Mouse (Mus musculus): ENCODE measurements around the gene Svep1.

Svep1 gene

DNA sequence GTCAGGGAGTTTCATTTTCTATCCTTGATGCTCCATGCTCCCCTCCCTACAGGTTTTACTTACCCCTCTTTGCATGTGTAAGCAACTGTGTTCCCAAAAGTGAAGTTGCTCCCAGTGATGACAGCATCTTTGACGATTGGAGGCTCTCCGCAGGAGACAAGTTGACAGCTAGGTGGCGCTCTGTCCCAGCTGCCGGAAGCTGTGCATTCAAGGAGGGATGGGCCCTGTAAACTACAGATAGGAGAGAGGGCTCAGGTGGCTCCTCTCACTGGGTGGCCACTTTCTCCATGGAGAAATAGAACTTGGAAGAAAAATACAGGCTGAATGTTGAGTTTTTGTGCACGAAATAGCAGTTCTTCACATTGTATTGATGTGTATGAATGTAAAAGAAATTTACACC lies 124.1 kb downstream of the Svep1 start:
- DNase-seq (ENCODE audit: low read depth), result peak; percentile 57

GRCm38 (mm10) chr4:58079631-58080030 lies 127.0 kb downstream of the Svep1 start:
- peak; percentile 77 for DNase-seq (ENCODE audit: low read depth)

- no peak for DNase-seq (ENCODE audit: low read depth)
These were observed 128.7 kb downstream of the Svep1 start for GRCm38 (mm10) chr4:58077950-58078349.

GRCm38 (mm10) chr4:58077536-58077935 lies 129.1 kb downstream of the Svep1 start:
- no peak for DNase-seq (ENCODE audit: low read depth)

DNA sequence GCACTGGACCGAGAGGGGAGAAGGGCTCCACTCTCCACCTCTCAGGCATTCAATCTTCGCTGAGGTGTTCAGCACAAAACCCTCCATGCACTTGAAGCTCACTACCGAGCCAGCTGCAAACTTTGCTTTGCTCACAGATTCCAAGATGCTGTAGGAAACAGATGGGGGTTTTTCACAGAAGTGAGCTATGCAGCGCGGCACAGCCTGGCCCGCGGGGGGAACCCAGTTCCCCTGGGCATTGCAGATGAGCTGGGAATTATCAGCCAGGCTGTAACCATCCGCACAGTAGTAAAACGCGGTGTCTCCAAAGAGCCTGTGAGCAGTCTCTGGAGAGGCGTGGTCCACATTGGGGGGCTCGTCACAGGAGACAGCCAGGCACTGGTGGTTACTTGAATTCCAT lies 133.8 kb downstream of the Svep1 start:
- no peak for DNase-seq (ENCODE audit: low read depth)

DNA sequence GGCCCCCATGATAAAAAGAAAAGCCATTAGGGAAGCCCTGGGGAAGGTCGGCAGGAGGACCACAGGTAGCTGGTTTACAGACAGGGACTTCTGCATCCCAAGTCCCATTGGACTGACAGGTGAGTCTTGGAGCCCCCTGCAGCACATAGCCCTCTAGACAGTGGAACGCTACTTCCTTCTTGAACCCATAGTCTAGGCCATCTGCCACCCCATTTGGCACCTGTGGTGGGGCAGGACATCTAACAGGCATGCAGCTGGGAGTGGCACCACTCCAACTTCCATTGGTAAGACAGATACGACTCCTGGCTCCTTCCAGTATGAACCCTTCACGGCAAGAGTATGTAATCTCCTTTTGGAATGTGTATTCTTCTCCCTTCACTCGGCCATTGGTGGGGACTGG lies 137.8 kb downstream of the Svep1 start:
- no peak for DNase-seq (ENCODE audit: low read depth)

- no peak for DNase-seq (ENCODE audit: low read depth)
These were observed 141.9 kb downstream of the Svep1 start for GRCm38 (mm10) chr4:58064721-58065120.

DNA sequence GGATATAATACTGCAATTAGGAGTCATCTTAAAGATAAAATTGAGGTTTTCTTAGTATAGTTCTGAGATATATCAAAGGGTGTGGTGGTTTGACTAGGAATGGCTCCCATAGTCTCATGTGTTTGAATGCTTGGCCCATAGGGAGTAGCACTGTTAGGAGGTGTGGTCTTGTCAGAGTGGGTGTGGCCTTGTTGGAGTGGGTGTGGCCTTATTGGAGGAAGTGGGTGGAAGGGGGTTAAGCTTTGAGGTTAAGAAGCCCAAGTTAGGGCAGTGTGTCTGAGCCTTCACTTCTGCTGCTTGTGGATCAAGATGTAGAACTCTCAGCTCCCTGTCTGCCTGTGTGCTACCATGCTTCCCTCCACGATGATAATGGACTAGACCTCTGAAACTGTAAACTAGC lies 143.7 kb downstream of the Svep1 start:
- peak; percentile 13 for DNase-seq (ENCODE audit: low read depth)

DNA sequence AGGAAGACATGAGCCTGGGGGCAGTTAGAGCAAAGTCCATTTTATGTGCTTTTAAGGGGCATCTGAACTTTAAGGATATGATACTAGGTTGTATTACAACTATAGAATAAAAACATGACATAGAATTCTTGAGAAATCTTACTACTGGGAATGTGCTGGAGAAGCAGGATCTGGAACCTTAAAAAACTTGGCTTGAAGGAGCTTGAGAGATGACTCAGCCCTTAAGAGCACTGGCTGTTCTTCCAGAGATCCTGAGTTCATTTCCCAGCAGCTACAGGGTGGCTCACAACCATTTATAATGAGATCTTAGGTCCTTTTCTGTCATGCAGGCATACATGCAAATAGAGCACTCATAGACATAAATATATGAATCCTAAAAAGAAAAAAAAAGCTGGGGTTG lies 151.0 kb downstream of the Svep1 start:
- DNase-seq (ENCODE audit: low read depth), result no peak

DNA sequence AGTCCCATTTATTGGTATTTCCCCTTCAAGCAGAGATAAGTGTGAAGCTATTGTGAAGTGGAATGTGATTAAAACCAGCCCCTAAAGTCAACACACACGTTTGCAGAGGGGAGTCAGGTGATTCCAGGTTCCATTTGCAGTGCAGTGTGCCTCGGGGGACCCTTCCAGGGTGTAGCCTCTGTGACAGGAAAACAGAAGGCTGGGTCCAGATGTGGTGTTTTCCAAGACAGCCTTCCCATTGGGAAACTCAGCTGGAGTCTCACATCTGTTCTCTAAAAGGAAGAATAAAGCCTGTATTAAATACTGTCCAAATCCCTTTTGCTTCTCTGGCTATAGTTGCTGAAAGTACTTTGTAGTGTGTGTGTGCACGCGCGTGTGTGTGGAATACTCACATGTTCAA lies 152.2 kb downstream of the Svep1 start:
- no peak for DNase-seq (ENCODE audit: low read depth)

- DNase-seq (ENCODE audit: low read depth), result peak; percentile 79
These were observed 155.9 kb downstream of the Svep1 start for GRCm38 (mm10) chr4:58050746-58051145.

DNA sequence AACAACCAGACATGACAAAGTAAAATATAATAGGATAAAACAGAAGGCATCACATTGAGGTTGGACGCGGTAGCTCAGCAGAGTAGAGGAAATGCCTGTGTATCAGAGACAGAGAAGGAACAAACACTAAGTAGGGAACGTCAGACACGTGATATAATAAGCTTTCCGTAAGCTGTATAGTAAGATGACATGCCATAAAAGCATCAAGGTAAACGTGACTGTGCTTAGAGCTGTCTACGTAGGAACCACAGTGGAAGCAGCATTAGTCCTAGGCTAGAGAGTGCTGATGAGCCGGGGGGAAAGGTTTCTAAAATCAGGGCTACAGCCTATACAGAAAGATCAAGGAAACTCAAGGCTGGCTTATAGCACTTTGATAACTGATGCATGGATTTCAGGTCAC lies 156.4 kb downstream of the Svep1 start:
- DNase-seq (ENCODE audit: low read depth), result peak; percentile 36

DNA sequence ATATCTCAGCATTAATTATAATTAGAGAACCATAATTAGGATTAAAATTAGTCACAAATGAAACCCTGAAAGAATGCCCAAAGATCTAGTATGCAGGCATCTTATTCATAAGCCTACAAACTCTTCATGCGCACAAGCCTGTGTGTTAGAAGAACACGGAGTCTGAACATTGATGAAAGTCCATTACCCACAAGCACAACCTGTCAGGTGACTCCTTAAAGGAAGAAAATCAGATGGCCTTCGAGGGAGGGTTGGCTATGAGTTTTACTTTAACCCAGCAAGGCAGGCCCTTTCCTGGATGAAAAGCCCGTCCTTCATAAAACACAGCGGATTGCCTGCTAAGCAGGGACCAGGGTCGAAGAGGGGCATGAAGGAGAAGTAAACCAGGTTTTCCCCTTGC lies 161.8 kb downstream of the Svep1 start:
- no peak for DNase-seq (ENCODE audit: low read depth)

GRCm38 (mm10) chr4:58044356-58044755 lies 162.3 kb downstream of the Svep1 start:
- DNase-seq (ENCODE audit: low read depth), result no peak

DNA sequence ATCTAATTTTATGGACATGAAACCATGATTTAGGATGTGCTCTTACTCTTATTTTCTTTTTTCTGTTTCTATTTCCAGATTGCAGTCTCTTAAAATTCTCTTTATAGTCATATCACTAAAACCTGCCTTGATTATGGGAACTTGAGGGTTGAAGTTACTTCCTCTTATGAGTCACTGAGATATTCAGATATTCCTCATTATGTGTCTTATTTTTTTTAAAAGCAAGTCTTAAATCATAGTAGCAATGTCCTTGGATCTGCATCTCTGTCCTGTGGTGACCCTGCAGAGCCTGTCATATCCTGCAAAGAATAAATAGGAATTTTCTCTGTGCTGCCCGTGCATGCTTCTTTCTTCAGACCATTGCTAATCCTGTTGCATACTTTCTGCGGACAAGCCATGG lies 166.6 kb downstream of the Svep1 start:
- DNase-seq (ENCODE audit: low read depth), result peak; percentile 63

DNA sequence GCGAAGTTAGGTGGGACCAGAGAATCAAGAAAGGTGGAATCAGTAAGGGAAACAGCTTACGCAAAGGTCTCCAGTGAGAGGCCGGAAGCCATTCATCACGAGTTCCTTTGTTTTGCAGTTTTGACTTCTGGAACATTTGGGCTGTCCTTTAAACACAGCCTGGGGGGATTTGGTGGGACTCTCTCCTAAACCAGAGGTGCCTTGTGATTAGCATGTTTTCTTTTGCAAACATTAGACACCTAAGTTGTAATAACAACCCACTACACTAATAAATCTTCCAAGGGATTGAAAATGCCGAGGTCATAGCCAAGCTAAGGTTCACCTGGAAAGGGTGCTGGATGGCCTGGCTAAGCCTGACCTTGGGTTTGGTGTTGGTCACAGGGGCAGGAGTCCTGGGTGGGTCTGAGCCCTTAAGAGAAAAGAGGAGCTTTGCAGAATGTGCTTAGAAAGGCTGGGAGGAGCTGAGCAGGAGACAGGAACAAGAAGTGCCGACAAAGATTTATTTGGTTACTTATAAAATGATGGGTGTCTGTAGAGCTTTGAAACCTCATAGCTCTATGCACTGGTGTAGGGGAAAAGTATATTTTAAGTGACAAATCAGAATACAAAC lies 169.5 kb downstream of the Svep1 start:
- DNase-seq (ENCODE audit: low read depth), result no peak

GRCm38 (mm10) chr4:58034663-58035062 lies 172.0 kb downstream of the Svep1 start:
- no peak for DNase-seq (ENCODE audit: low read depth)

DNA sequence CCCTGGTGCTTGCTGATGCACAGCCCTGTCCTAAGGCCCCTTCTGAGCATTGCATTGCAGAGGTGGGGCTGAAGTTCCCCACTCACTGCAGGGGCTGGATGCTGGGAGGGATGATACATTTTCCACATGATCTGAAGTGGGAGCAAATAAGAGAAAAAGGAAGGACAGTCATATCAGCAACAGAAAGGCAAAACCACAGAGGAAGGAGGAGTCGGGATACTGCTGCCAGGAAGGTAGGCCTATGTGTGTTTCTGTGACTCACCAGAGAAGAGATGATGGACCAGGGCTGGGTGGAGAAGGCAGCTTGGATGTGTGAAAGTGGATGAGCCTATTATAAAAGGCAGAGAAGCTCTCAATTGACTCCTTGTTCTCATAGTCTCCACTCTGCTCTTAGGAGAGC lies 173.9 kb downstream of the Svep1 start:
- peak; percentile 11 for DNase-seq (ENCODE audit: low read depth)

DNA sequence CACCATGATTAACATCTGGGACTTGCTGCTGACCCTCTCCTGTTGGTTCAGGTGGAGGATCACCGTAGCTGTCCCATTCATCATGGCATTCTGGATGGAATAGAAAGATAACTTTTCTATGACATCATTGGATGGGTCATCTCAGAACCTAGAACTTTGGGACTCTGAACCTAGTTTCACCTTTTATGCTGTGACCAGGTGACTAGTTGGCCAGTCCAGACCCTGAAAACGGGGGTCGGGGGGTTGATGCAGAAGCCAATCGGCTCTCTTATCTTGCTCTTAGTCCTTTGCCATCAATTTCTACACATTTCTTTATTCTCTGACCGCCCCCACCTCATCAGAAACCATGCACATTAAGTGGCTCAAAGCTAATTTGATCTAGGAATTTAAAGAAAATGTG lies 197.6 kb downstream of the Svep1 start, which contains the start of gene Txndc8:
TSS of gene Txndc8 (minus strand) at position 101 of the 400 bp plus-strand sequence.
- no peak for DNase-seq (ENCODE audit: low read depth)

- no peak for DNase-seq (ENCODE audit: low read depth)
These were observed 203.2 kb downstream of the Svep1 start for GRCm38 (mm10) chr4:58003501-58003900.

All from 416B (cell line).